Mouse (Mus musculus) olfactory bulb, adult 2 months (tissue): Measurements from ENCODE around the gene Camta1.

Source experiments
- CTCF ChIP-seq: fragments of 200-500 bp; IDR thresholded peaks from 2 replicates; pipeline ENCODE4 v1.5.1; 2012; ENCODE audit warnings: low read depth, mild to moderate bottlenecking, low read length, moderate library complexity; ENCODE audit not compliant: insufficient read depth
- POLR2A ChIP-seq: fragments of 200-500 bp; IDR thresholded peaks from 2 replicates; pipeline ENCODE4 v1.6.1; 2012; ENCODE audit warnings: mild to moderate bottlenecking, low read depth, low read length, moderate library complexity; ENCODE audit not compliant: insufficient read depth

- TF ChIP-seq CTCF (no peak), POLR2A (no peak)
Observed at GRCm38 (mm10) chr4:151897069-151897617, 35.5 kb upstream of the Camta1 start.
